Mouse (Mus musculus): ENCODE measurements around the gene Sucla2. TPM values are rescaled to one million over a fixed set of nuclear protein-coding genes. Genes with fewer than 3 reads are reported as not detected.
"Not testable (repeated sequence)": the region's sequence is repeated elsewhere in the genome, so short reads cannot be mapped to it uniquely, and the experiment has no call there.

The Sucla2 gene
- polyA plus RNA-seq, 1 experiment: 143 TPM

GRCm38 (mm10) chr14:73548051-73548450 lies 22.9 kb downstream of the Sucla2 start, which contains the start of gene Nudt15:
Nudt15 (minus strand) TSS chr14:73548242.
- Histone ChIP-seq H3K4me3 (ENCODE audit: control insufficient read depth, low read depth, low read length) (no peak within 1 kb of the TSS), H3K27ac (ENCODE audit: control insufficient read depth, insufficient read depth, low read depth, low read length) (no peak within 1 kb of the TSS), H3K27me3 (ENCODE audit: control insufficient read depth, insufficient read depth, low read length) (no peaks in the 10 kb centered on the region), H3K4me1 (ENCODE audit: control insufficient read depth, insufficient read depth, low read length) (peaks cover 5% of the 10 kb centered on the region), H3K36me3 (ENCODE audit: control insufficient read depth, insufficient read depth, low read length) (no peaks in the 10 kb centered on the region)
- no peak for TF ChIP-seq POLR2A (IDR thresholded peaks at IDR 0.05; ENCODE audit: control insufficient read depth, low read depth, low read length)
- no peak for TF ChIP-seq CTCF (IDR thresholded peaks at IDR 0.05; ENCODE audit: control insufficient read depth, insufficient read depth, insufficient replicate concordance, low read depth, low read length)

- Histone ChIP-seq H3K4me1 (ENCODE audit: control insufficient read depth, insufficient read depth, low read length) (peaks cover 5% of the 10 kb centered on the region), H3K27me3 (ENCODE audit: control insufficient read depth, insufficient read depth, low read length) (no peaks in the 10 kb centered on the region), H3K36me3 (ENCODE audit: control insufficient read depth, insufficient read depth, low read length) (peaks cover 1% of the 10 kb centered on the region; the same call in 1 of the 2 replicates), H3K4me3 (ENCODE audit: control insufficient read depth, low read depth, low read length) (no peak overlapping the region), H3K27ac (ENCODE audit: control insufficient read depth, insufficient read depth, low read depth, low read length) (peak overlapping the region; percentile 49; the same call in 1 of the 2 replicates)
- TF ChIP-seq POLR2A (IDR thresholded peaks at IDR 0.05; ENCODE audit: control insufficient read depth, low read depth, low read length) (no peak), CTCF (IDR thresholded peaks at IDR 0.05; ENCODE audit: control insufficient read depth, insufficient read depth, insufficient replicate concordance, low read depth, low read length) (no peak)
Measured at GRCm38 (mm10) chr14:73550291-73550690, 25.2 kb downstream of the Sucla2 start.

GRCm38 (mm10) chr14:73550732-73551131 lies 25.6 kb downstream of the Sucla2 start:
- Histone ChIP-seq H3K27me3 (ENCODE audit: control insufficient read depth, insufficient read depth, low read length) (no peaks in the 10 kb centered on the region), H3K4me1 (ENCODE audit: control insufficient read depth, insufficient read depth, low read length) (peaks cover 5% of the 10 kb centered on the region), H3K36me3 (ENCODE audit: control insufficient read depth, insufficient read depth, low read length) (peaks cover 1% of the 10 kb centered on the region; the same call in 1 of the 2 replicates), H3K27ac (ENCODE audit: control insufficient read depth, insufficient read depth, low read depth, low read length) (no peak overlapping the region), H3K4me3 (ENCODE audit: control insufficient read depth, low read depth, low read length) (no peak overlapping the region)
- TF ChIP-seq CTCF (IDR thresholded peaks at IDR 0.05; ENCODE audit: control insufficient read depth, insufficient read depth, insufficient replicate concordance, low read depth, low read length) (no peak), POLR2A (IDR thresholded peaks at IDR 0.05; ENCODE audit: control insufficient read depth, low read depth, low read length) (no peak)

GRCm38 (mm10) chr14:73551164-73551563 lies 26.0 kb downstream of the Sucla2 start:
- Histone ChIP-seq H3K4me3 (ENCODE audit: control insufficient read depth, low read depth, low read length) (peak overlapping the region; percentile 54), H3K36me3 (ENCODE audit: control insufficient read depth, insufficient read depth, low read length) (peaks cover 2% of the 10 kb centered on the region; the same call in 1 of the 2 replicates), H3K27ac (ENCODE audit: control insufficient read depth, insufficient read depth, low read depth, low read length) (no peak overlapping the region), H3K27me3 (ENCODE audit: control insufficient read depth, insufficient read depth, low read length) (no peaks in the 10 kb centered on the region), H3K4me1 (ENCODE audit: control insufficient read depth, insufficient read depth, low read length) (peaks cover 6% of the 10 kb centered on the region)
- TF ChIP-seq CTCF (IDR thresholded peaks at IDR 0.05; ENCODE audit: control insufficient read depth, insufficient read depth, insufficient replicate concordance, low read depth, low read length): no peak
- no peak for TF ChIP-seq POLR2A (IDR thresholded peaks at IDR 0.05; ENCODE audit: control insufficient read depth, low read depth, low read length)

DNA sequence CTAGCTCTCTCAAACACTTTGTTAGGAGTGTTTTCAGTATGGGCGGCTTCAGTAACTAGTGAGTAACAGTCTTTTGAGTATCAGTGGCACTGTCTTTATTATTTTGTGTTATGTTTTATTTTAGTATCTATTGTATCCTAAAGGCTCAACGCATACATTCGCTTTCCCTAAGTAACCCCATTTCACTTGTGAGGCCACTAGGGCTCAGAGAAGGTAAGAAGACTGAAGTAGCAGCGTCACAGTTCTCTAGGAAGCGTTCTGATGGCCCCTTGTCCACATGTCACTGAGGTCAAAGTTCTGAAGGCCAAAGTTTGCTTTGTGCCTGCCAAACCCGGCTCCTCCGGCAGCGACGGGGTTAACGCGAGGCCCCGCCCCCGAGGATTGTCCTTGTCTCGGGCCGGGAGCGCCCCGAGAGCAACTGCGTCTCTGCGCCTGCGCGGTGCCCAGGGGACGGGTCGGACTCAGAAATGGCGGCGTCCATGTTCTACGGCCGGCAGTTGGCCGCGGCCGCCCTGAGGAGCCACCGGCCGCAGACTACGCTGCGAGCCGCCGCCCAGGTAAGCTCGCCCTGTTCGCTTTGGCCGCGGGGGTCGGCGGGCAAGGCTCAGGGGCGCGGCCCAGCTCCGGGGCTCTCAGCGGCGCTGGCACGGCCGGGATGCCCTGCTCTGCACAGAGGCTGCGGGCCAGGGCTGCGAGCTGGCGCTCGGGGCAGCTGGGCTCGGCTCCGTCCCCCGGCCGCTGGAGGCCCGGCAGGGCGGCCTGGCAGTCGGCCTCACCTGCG lies 27.4 kb downstream of the Sucla2 start:
- H3K36me3 ChIP-seq (ENCODE audit: control insufficient read depth, insufficient read depth, low read length): peaks cover 3% of the 10 kb centered on the region; the same call in 1 of the 2 replicates
- H3K27ac ChIP-seq (ENCODE audit: control insufficient read depth, insufficient read depth, low read depth, low read length): peak overlapping the region; percentile 98
- H3K4me3 ChIP-seq (ENCODE audit: control insufficient read depth, low read depth, low read length): peak overlapping the region; percentile 97
- TF ChIP-seq POLR2A (IDR thresholded peaks at IDR 0.05; ENCODE audit: control insufficient read depth, low read depth, low read length): peak; percentile 97
- no peak for TF ChIP-seq CTCF (IDR thresholded peaks at IDR 0.05; ENCODE audit: control insufficient read depth, insufficient read depth, insufficient replicate concordance, low read depth, low read length)
- H3K27me3 ChIP-seq (ENCODE audit: control insufficient read depth, insufficient read depth, low read length): no peaks in the 10 kb centered on the region
- H3K4me1 ChIP-seq (ENCODE audit: control insufficient read depth, insufficient read depth, low read length): peaks cover 7% of the 10 kb centered on the region

- Histone ChIP-seq H3K4me3 (ENCODE audit: control insufficient read depth, low read depth, low read length) (peak overlapping the region; percentile 97), H3K36me3 (ENCODE audit: control insufficient read depth, insufficient read depth, low read length) (peaks cover 3% of the 10 kb centered on the region; the same call in 1 of the 2 replicates), H3K27ac (ENCODE audit: control insufficient read depth, insufficient read depth, low read depth, low read length) (peak overlapping the region; percentile 98), H3K4me1 (ENCODE audit: control insufficient read depth, insufficient read depth, low read length) (peaks cover 7% of the 10 kb centered on the region), H3K27me3 (ENCODE audit: control insufficient read depth, insufficient read depth, low read length) (no peaks in the 10 kb centered on the region)
- TF ChIP-seq CTCF (IDR thresholded peaks at IDR 0.05; ENCODE audit: control insufficient read depth, insufficient read depth, insufficient replicate concordance, low read depth, low read length): no peak
- no peak for TF ChIP-seq POLR2A (IDR thresholded peaks at IDR 0.05; ENCODE audit: control insufficient read depth, low read depth, low read length)
Measured at GRCm38 (mm10) chr14:73553122-73553696, 28.1 kb downstream of the Sucla2 start.

DNA sequence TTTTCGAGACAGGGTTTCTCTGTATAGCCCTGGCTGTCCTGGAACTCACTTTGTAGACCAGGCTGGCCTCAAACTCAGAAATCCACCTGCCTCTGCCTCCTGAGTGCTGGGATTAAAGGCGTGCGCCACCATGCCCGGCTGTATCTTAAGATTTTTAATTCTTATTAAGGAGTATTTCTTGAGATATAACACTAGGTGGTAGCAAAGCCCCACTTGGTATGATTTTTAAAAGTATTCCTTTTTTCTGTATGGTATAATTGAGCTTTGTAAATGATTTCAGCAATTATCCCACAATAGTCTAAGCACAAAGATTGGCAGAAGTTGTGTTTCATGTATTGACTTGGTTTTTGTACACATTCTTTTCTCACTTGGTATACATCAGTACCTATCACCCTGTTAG lies 44.7 kb downstream of the Sucla2 start:
- H3K4me3 ChIP-seq (ENCODE audit: control insufficient read depth, low read depth, low read length); H3K4me1 ChIP-seq (ENCODE audit: control insufficient read depth, insufficient read depth, low read length); H3K27me3 ChIP-seq (ENCODE audit: control insufficient read depth, insufficient read depth, low read length); H3K27ac ChIP-seq (ENCODE audit: control insufficient read depth, insufficient read depth, low read depth, low read length); H3K36me3 ChIP-seq (ENCODE audit: control insufficient read depth, insufficient read depth, low read length): not testable (repeated sequence)
